Mouse (Mus musculus) heart, embryonic 14.5 days (tissue): ENCODE data around the gene Hecw2. TPM values are rescaled to one million over a fixed set of nuclear protein-coding genes. Genes with fewer than 3 reads are reported as not detected.

Experiments used
- ATAC-seq: fragments of 200-750 bp; cut with Nextera tagmentation; 2 replicates; pipeline ENCODE4 v1.8.0; 2017; ENCODE audit warnings: low read depth, moderate TSS enrichment; ENCODE audit not compliant: insufficient number of reproducible peaks, insufficient read depth, low FRiP score
- H3K27ac ChIP-seq, 2 experiments: fragments of 200-500 bp in 1 of 2; fragments of 300-500 bp in 1 of 2; sonication (generic) in 1 of 2; replicated peaks in 1 of 2; 2 replicates each; pipeline ENCODE4 v1.5.1; 2012 to 2014; ENCODE audit warnings: low read depth in 2 of 2, low read length in 2 of 2, control low read depth in 1 of 2, mild to moderate bottlenecking in 1 of 2, mixed read lengths in 1 of 2; ENCODE audit not compliant: control insufficient read depth in 1 of 2, insufficient read depth in 1 of 2
- H3K27me3 ChIP-seq: fragments of 300-500 bp; sonication (generic); 2 replicates; pipeline ENCODE4 v1.6.1; 2014; ENCODE audit warnings: mild to moderate bottlenecking, low read length, control low read depth; ENCODE audit not compliant: control insufficient read depth, insufficient read depth
- H3K36me3 ChIP-seq: fragments of 300-500 bp; sonication (generic); 2 replicates; pipeline ENCODE4 v1.6.1; 2014; ENCODE audit warnings: mild to moderate bottlenecking, control low read depth, low read length, mixed read lengths; ENCODE audit not compliant: control insufficient read depth, insufficient read depth
- H3K4me1 ChIP-seq, 2 experiments: fragments of 200-500 bp in 1 of 2; fragments of 300-500 bp in 1 of 2; sonication (generic) in 1 of 2; 2 replicates each; pipeline ENCODE4 v1.6.1; 2012 to 2014; ENCODE audit warnings: low read length in 2 of 2, control low read depth in 1 of 2, mixed read lengths in 1 of 2; ENCODE audit not compliant: control insufficient read depth in 2 of 2, insufficient read depth in 2 of 2
- H3K4me2 ChIP-seq: fragments of 300-500 bp; sonication (generic); 2 replicates; pipeline ENCODE4 v1.6.1; 2014; ENCODE audit warnings: mild to moderate bottlenecking, low read length
- H3K4me3 ChIP-seq, 2 experiments: fragments of 200-500 bp in 1 of 2; fragments of 300-500 bp in 1 of 2; sonication (generic) in 1 of 2; 2 replicates each; pipeline ENCODE4 v1.5.1; 2012 to 2014; ENCODE audit warnings: low read length in 2 of 2, mild to moderate bottlenecking in 2 of 2, control low read depth in 1 of 2, low read depth in 1 of 2, moderate library complexity in 1 of 2; ENCODE audit not compliant: control insufficient read depth in 1 of 2, insufficient read depth in 1 of 2
- H3K9ac ChIP-seq: fragments of 300-500 bp; sonication (generic); 2 replicates; pipeline ENCODE4 v1.6.1; 2014; ENCODE audit warnings: mild to moderate bottlenecking, low read length
- H3K9me3 ChIP-seq: fragments of 300-500 bp; sonication (generic); 2 replicates; pipeline ENCODE4 v1.6.1; 2016; ENCODE audit warnings: low read length, control low read depth; ENCODE audit not compliant: control insufficient read depth
- WGBS: fragments of 180-500 bp; shearing (Covaris S2); extraction: QIAGEN DNeasy Blood & Tissue Kit; methylation state at CpG from one replicate; pipeline ENCODE4 v1.1.7; 2014; 5-methylcytosine and 5-hydroxymethylcytosine counted together
- polyA plus RNA-seq: library from polyadenylated mRNA; unstranded; fragments of >200 nt; fragmentation: Nextera tagmentation; extraction: Ambion mirVana; gene quantifications from 2 replicates; pipeline ENCODE4 v1.2.1, GENCODE M21; 2014

The Hecw2 gene
- polyA plus RNA-seq, 1 experiment from 2014 or later: 5.7 TPM

- H3K27me3 ChIP-seq: no peaks in the 10 kb centered on the region
- H3K9ac ChIP-seq: no peak overlapping the region
- H3K27ac ChIP-seq: no peak overlapping the region
- H3K4me1 ChIP-seq: peaks cover 0 to under 1% of the 10 kb centered on the region in 2 experiments; a peak in 2 of 4 replicates
- ATAC-seq: no peak
- no peak overlapping the region for H3K4me2 ChIP-seq
- H3K9me3 ChIP-seq: no peaks in the 10 kb centered on the region
- WGBS: 60% methylated on average over 4 of the region's 4 CpGs
- no peaks in the 10 kb centered on the region for H3K36me3 ChIP-seq
- no peak overlapping the region for H3K4me3 ChIP-seq
These were observed 61.0 kb downstream of the Hecw2 start for GRCm38 (mm10) chr1:54133802-54134436.

- peaks cover 0 to 2% of the 10 kb centered on the region in 2 experiments; a peak in 2 of 4 replicates for H3K4me1 ChIP-seq
- no peak overlapping the region for H3K9ac ChIP-seq
- WGBS: 31% methylated on average over 5 of the region's 5 CpGs
- no peak overlapping the region for H3K4me3 ChIP-seq
- H3K36me3 ChIP-seq: no peaks in the 10 kb centered on the region
- ATAC-seq: no peak
- no peak overlapping the region for H3K4me2 ChIP-seq
- no peaks in the 10 kb centered on the region for H3K27me3 ChIP-seq
- no peak overlapping the region for H3K27ac ChIP-seq
- H3K9me3 ChIP-seq: no peaks in the 10 kb centered on the region
These were observed 66.1 kb downstream of the Hecw2 start for GRCm38 (mm10) chr1:54128714-54129431.

- no peak overlapping the region for H3K4me2 ChIP-seq
- no peak for ATAC-seq
- no peaks in the 10 kb centered on the region for H3K9me3 ChIP-seq
- H3K4me3 ChIP-seq: no peak overlapping the region
- no peak overlapping the region for H3K27ac ChIP-seq
- H3K27me3 ChIP-seq: no peaks in the 10 kb centered on the region
- no peak overlapping the region for H3K9ac ChIP-seq
- peaks cover 0 to 2% of the 10 kb centered on the region in 2 experiments; a peak in 2 of 4 replicates for H3K4me1 ChIP-seq
- no peaks in the 10 kb centered on the region for H3K36me3 ChIP-seq
- 77% methylated on average over 10 of the region's 10 CpGs for WGBS
These were observed 67.8 kb downstream of the Hecw2 start for GRCm38 (mm10) chr1:54126991-54127742.

- no peak overlapping the region for H3K9ac ChIP-seq
- peaks cover 3 to 9% of the 10 kb centered on the region in 2 experiments for H3K4me1 ChIP-seq
- no peak overlapping the region for H3K27ac ChIP-seq
- no peak overlapping the region for H3K4me2 ChIP-seq
- no peaks in the 10 kb centered on the region for H3K27me3 ChIP-seq
- H3K4me3 ChIP-seq: no peak overlapping the region
- no peak for ATAC-seq
- WGBS: 90% methylated on average over 2 of the region's 2 CpGs
- H3K36me3 ChIP-seq: no peaks in the 10 kb centered on the region
- no peaks in the 10 kb centered on the region for H3K9me3 ChIP-seq
These were observed 72.4 kb downstream of the Hecw2 start for GRCm38 (mm10) chr1:54122551-54122950.

DNA sequence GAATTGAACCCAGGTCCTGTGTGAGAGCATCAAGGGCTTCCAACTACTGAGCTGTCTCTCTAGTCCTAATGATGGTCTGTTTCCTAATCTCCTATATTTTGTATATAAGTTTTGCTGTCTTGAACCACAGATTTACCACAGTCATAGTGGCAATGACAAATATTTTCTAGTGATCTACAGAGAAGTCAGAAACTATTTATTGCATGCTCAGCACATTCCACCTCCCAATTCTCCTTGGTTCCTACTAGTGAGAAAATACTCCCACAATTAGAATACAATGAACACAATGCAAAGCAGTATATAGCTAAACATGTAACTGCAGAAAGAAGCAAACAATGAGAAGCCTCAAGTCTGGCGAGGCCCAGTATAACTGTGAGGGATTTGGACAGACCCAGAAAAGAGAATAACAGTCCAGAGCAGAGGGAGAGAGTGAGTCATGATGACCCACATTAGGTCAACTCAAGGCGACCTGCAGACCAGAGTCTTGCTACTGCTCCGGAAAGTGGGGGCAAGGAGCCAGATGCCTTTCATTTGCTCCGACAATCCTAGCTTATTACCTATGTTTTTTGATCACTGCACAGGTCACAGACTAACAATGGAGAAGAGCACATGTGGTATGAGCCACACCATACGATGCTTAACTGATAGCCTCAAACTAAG lies 73.8 kb downstream of the Hecw2 start:
- no peak overlapping the region for H3K9ac ChIP-seq
- H3K4me1 ChIP-seq: peaks cover 3 to 9% of the 10 kb centered on the region in 2 experiments
- H3K27ac ChIP-seq: no peak overlapping the region
- ATAC-seq: no peak
- no peak overlapping the region for H3K4me2 ChIP-seq
- H3K27me3 ChIP-seq: no peaks in the 10 kb centered on the region
- 84% methylated on average over 5 of the region's 5 CpGs for WGBS
- H3K36me3 ChIP-seq: no peaks in the 10 kb centered on the region
- H3K4me3 ChIP-seq: no peak overlapping the region
- H3K9me3 ChIP-seq: no peaks in the 10 kb centered on the region

DNA sequence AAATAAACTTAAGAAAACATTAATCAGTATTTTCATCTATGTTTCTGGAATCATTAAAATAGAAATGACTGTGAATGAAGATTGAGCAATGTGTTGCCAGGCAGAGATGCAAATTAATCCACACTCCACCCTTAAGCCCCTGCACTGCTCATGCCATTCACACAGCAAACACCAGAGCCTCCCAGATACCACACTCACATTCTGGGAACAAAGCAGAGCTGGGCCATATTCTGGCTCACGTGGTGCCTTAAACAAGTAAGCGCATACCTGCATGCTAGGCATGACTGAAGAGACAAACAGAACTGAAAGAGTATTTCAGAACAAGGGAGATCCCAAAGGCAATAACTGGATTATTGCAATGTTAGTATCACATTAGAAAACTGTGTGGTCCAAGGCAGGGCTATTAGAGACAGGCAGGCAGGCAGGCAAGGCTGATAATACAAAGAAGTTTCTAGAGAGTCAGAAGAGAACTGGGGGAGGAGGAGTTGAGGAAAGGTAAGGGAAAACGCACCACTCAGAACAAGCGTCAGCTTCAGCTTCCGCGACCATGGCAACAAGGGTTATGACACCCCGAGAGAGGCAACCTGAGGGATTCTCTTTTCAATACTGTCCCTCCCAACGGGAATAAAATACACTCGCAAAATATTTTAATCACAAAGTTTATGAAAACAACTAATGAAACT lies 75.2 kb downstream of the Hecw2 start:
- Histone ChIP-seq H3K4me2 (no peak overlapping the region), H3K27me3 (no peaks in the 10 kb centered on the region), H3K9me3 (no peaks in the 10 kb centered on the region), H3K4me1 (peaks cover 3 to 9% of the 10 kb centered on the region in 2 experiments), H3K36me3 (no peaks in the 10 kb centered on the region), H3K9ac (no peak overlapping the region), H3K4me3 (no peak overlapping the region), H3K27ac (no peak overlapping the region)
- ATAC-seq: no peak
- WGBS: 67% methylated on average over 9 of the region's 9 CpGs
